Mouse (Mus musculus) central nervous system, embryonic 11.5 days (tissue): ENCODE measurements around the gene Tada1. TPM values are rescaled to one million over a fixed set of nuclear protein-coding genes. Genes with fewer than 3 reads are reported as not detected.

Experiments
- polyA plus RNA-seq: library from polyadenylated mRNA; depleted of rRNA; stranded (reverse); fragments of >200 nt; gene quantifications from 2 replicates; pipeline ENCODE4 v1.2.3, GENCODE M21; 2012; rRNA removed

Gene Tada1
- 46.0 and 58.2 TPM in 2 replicates for polyA plus RNA-seq

DNA sequence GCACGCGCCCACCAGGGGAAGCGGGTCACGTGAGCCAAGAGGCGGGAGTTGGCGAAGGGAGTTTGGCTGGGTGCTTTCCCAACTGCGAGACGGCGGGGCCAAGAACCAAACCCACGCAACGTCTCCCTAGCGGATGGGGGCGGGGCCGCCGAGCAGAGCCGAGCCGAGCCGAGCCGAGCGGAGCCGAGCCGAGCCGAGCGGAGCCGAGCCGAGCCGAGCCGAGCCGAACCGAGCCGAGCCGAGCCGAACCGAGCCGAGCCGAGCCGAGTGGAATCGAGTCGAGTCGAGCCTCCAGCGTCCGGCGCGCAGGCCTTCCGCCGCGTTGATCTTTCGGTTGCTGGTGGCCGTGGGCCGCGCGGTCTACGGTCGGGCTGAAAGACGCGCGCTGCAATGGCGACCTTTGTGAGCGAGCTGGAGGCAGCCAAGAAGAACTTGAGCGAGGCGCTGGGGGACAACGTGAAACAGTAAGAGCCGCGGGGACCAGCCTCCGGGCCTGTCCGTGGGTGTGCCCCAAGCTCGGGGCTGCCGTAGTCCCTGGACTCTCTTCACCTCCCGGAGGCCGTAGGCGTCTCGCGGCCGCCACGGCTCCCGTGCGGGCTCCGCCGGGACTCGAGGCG lies at the start of gene Tada1:
TSS of gene Tada1 (plus strand) at position 85 of the 617 bp plus-strand sequence.

GRCm38 (mm10) chr1:166409701-166410220 lies 30.9 kb downstream of the Tada1 start, which contains the start of gene Pogk:
Gene Pogk, minus strand, starts transcription at chr1:166409863.

Other genes with a start within 250 kb of the Tada1 start
- 0.13 and 0.22 TPM in 2 replicates for gene Gpa33, start 248.9 kb upstream of the Tada1 start, polyA plus RNA-seq
- 0.04 TPM in 1 of 2 replicates, not detected in the other for gene Mael, start 140.3 kb upstream of the Tada1 start, polyA plus RNA-seq
- 9.8 and 16.3 TPM in 2 replicates for gene Ildr2, start 125.0 kb upstream of the Tada1 start, polyA plus RNA-seq
- 40.2 and 42.1 TPM in 2 replicates for gene Pogk, start 30.8 kb downstream of the Tada1 start, polyA plus RNA-seq
- gene Gm4846, start 118.5 kb downstream of the Tada1 start, polyA plus RNA-seq = not detected in 2 replicates